Mouse (Mus musculus): ENCODE measurements at regions not wholly inside any gene's neighbourhood (a gene's known extent, or its start where the extent isn't known, plus 50 kb on each side); places are given as distances from the start of the nearest gene placed in this dataset.

DNA sequence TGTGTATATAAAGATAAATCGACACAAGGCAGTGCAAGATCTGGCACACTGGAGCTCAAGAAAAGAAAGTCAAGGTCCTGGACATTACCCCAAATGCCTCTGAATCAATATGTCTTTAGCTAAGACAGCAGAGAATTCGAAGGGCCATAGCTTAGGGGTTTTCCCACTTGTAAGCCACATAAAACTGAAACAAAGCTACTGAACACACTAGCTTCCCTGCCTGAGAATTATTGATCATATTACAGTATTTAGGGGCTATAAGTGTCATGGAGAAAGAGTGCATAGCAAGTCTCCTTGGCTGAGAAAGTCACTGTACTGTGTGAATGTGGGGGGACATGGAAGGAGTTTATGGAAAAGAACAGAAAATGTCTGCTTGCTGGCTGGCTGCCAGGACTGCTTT is 207.3 kb upstream of the Htr1f start:
- no peaks in the 10 kb centered on the region for H3K4me1 ChIP-seq (ENCODE audit: control insufficient read depth, insufficient read depth, low read length)
- TF ChIP-seq CTCF (IDR thresholded peaks at IDR 0.05; ENCODE audit: low read depth, low read length): no peak
- TF ChIP-seq POLR2A (IDR thresholded peaks at IDR 0.05; ENCODE audit: borderline replicate concordance, low read depth, low read length): no peak
- H3K27ac ChIP-seq (ENCODE audit: insufficient read depth, low read depth, low read length): no peak overlapping the region
- no peak overlapping the region for H3K4me3 ChIP-seq (ENCODE audit: insufficient read depth, low read length)

DNA sequence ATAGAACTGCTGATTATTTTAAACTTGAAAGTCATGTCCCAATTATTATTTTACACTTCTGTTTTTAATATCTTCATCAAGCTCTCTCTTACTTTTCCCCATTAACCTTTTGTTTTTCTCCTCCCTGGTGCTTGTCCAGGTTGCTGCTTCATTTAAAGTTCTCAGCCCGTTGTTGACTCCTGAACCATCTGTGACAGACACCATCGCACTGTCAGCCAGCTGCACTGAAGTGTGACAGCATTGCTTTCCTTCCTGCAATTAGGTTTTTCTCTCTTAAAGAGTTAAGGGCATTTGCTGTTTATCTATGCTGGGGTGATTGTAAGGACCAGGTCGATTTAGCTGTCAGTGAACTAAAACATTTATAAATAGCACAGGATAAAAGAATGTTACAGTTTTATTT is 205.3 kb upstream of the Pou1f1 start:
- TF ChIP-seq CTCF (IDR thresholded peaks at IDR 0.05; ENCODE audit: low read depth, low read length): no peak
- TF ChIP-seq POLR2A (IDR thresholded peaks at IDR 0.05; ENCODE audit: borderline replicate concordance, low read depth, low read length): no peak
- H3K4me1 ChIP-seq (ENCODE audit: control insufficient read depth, insufficient read depth, low read length): no peaks in the 10 kb centered on the region
- no peak overlapping the region for H3K27ac ChIP-seq (ENCODE audit: insufficient read depth, low read depth, low read length)
- H3K4me3 ChIP-seq (ENCODE audit: insufficient read depth, low read length): no peak overlapping the region

DNA sequence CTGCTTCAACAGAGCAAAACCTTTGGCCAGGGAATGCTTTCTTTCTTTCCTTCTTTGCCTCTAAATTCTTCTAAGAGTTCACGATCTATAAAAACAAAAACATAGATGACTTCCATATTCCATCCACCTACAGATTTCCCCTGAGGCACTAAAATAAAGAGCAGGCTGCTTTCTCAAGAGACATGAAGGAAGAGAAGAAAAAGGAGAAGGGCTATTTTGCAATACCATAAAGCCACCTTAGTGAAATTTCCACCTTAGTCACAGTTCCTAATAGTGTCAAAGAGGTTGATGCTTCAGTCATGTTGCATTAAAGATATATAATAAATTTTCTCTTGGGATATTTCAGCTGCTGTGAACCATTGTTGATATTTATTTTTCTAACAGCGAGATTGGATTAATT is 187.9 kb upstream of the Pou1f1 start:
- Histone ChIP-seq H3K4me3 (ENCODE audit: insufficient read depth, low read length) (no peak overlapping the region), H3K4me1 (ENCODE audit: control insufficient read depth, insufficient read depth, low read length) (peaks cover 2% of the 10 kb centered on the region; the same call in 1 of the 2 replicates), H3K27ac (ENCODE audit: insufficient read depth, low read depth, low read length) (no peak overlapping the region)
- TF ChIP-seq POLR2A (IDR thresholded peaks at IDR 0.05; ENCODE audit: borderline replicate concordance, low read depth, low read length): no peak
- TF ChIP-seq CTCF (IDR thresholded peaks at IDR 0.05; ENCODE audit: low read depth, low read length): no peak

- Histone ChIP-seq H3K4me1 (ENCODE audit: control insufficient read depth, insufficient read depth, low read length) (no peaks in the 10 kb centered on the region), H3K27ac (ENCODE audit: insufficient read depth, low read depth, low read length) (no peak overlapping the region), H3K4me3 (ENCODE audit: insufficient read depth, low read length) (no peak overlapping the region)
- TF ChIP-seq CTCF (IDR thresholded peaks at IDR 0.05; ENCODE audit: low read depth, low read length) (no peak), POLR2A (IDR thresholded peaks at IDR 0.05; ENCODE audit: borderline replicate concordance, low read depth, low read length) (no peak)
Measured at GRCm38 (mm10) chr16:65339225-65339624, 181.1 kb upstream of the Pou1f1 start.

GRCm38 (mm10) chr16:65359881-65360280 is 160.4 kb upstream of the Pou1f1 start:
- Histone ChIP-seq H3K4me1 (ENCODE audit: control insufficient read depth, insufficient read depth, low read length) (no peaks in the 10 kb centered on the region), H3K27ac (ENCODE audit: insufficient read depth, low read depth, low read length) (no peak overlapping the region), H3K4me3 (ENCODE audit: insufficient read depth, low read length) (no peak overlapping the region)
- no peak for TF ChIP-seq POLR2A (IDR thresholded peaks at IDR 0.05; ENCODE audit: borderline replicate concordance, low read depth, low read length)
- TF ChIP-seq CTCF (IDR thresholded peaks at IDR 0.05; ENCODE audit: low read depth, low read length): no peak

GRCm38 (mm10) chr16:65369271-65369670 is 151.0 kb upstream of the Pou1f1 start:
- no peak overlapping the region for H3K4me3 ChIP-seq (ENCODE audit: insufficient read depth, low read length)
- H3K4me1 ChIP-seq (ENCODE audit: control insufficient read depth, insufficient read depth, low read length): no peaks in the 10 kb centered on the region
- no peak overlapping the region for H3K27ac ChIP-seq (ENCODE audit: insufficient read depth, low read depth, low read length)
- TF ChIP-seq CTCF (IDR thresholded peaks at IDR 0.05; ENCODE audit: low read depth, low read length) (no peak), POLR2A (IDR thresholded peaks at IDR 0.05; ENCODE audit: borderline replicate concordance, low read depth, low read length) (no peak)

DNA sequence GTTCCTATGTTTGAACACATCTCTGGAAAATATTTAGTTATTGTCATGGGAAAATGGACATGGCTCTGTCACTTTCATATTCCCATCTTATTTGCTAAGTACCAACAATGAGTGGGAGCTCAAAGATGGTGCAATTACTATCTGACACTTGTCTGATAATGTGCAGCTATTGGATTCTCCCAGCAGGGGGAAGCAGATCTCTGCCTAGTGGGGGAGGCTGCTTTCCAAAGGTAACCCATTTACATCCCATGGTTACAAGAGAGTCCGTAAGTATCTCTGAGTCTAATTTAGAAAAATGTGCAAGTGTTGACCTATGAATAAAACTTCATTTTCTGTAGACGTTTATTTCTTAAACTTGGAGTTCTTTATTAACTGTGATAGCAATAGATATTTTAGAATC is 149.4 kb upstream of the Pou1f1 start:
- Histone ChIP-seq H3K4me1 (ENCODE audit: control insufficient read depth, insufficient read depth, low read length) (no peaks in the 10 kb centered on the region), H3K4me3 (ENCODE audit: insufficient read depth, low read length) (no peak overlapping the region), H3K27ac (ENCODE audit: insufficient read depth, low read depth, low read length) (no peak overlapping the region)
- TF ChIP-seq CTCF (IDR thresholded peaks at IDR 0.05; ENCODE audit: low read depth, low read length) (0 out of 2 replicates have a peak, but pooled peaks have one; percentile 15), POLR2A (IDR thresholded peaks at IDR 0.05; ENCODE audit: borderline replicate concordance, low read depth, low read length) (no peak)

DNA sequence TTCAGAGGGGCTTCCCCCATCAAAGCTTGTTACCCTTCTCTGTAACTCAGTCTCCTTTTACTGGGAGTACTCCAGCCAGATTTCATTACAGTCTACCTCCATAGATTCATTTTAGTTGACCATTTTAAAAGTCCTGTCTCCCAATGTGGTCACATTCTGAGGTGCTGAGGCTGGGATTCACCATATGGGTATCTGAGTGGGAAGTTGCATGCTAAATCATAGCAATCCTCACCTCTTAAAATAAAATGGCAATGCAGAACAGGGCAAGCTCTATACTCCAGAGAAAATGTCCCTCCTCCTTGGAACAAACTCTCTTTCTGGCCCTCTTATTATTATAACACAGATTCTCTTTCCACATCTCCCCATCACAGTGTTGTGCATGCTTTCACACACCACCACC is 143.8 kb upstream of the Pou1f1 start:
- TF ChIP-seq POLR2A (IDR thresholded peaks at IDR 0.05; ENCODE audit: borderline replicate concordance, low read depth, low read length): no peak
- no peak for TF ChIP-seq CTCF (IDR thresholded peaks at IDR 0.05; ENCODE audit: low read depth, low read length)
- Histone ChIP-seq H3K27ac (ENCODE audit: insufficient read depth, low read depth, low read length) (no peak overlapping the region), H3K4me1 (ENCODE audit: control insufficient read depth, insufficient read depth, low read length) (peaks cover 8% of the 10 kb centered on the region), H3K4me3 (ENCODE audit: insufficient read depth, low read length) (no peak overlapping the region)

- Histone ChIP-seq H3K27ac (ENCODE audit: insufficient read depth, low read depth, low read length) (no peak overlapping the region), H3K4me1 (ENCODE audit: control insufficient read depth, insufficient read depth, low read length) (peaks cover 10% of the 10 kb centered on the region), H3K4me3 (ENCODE audit: insufficient read depth, low read length) (no peak overlapping the region)
- TF ChIP-seq CTCF (IDR thresholded peaks at IDR 0.05; ENCODE audit: low read depth, low read length) (no peak), POLR2A (IDR thresholded peaks at IDR 0.05; ENCODE audit: borderline replicate concordance, low read depth, low read length) (no peak)
Measured at GRCm38 (mm10) chr16:65378276-65378675, 142.0 kb upstream of the Pou1f1 start.

DNA sequence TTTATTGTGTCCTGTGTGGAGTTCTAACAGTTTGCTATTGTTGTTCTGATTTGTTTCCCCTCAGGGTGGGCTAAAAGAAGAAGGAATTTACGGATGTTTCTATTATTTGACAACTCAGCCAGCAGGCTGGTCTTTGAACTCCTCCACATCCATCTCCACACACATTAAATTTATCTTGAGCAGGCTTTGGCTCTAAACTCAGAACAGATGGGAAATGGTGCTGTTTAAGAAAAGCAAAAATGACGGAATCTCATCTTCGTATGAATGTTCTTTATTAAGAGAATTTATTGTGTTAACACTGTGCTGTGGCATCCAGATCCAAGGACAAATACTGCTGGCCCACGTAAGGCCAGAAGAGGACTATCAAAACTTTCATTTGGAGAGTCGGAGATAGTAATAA is 140.4 kb upstream of the Pou1f1 start:
- peaks cover 12% of the 10 kb centered on the region for H3K4me1 ChIP-seq (ENCODE audit: control insufficient read depth, insufficient read depth, low read length)
- no peak overlapping the region for H3K4me3 ChIP-seq (ENCODE audit: insufficient read depth, low read length)
- no peak overlapping the region for H3K27ac ChIP-seq (ENCODE audit: insufficient read depth, low read depth, low read length)
- TF ChIP-seq CTCF (IDR thresholded peaks at IDR 0.05; ENCODE audit: low read depth, low read length) (no peak), POLR2A (IDR thresholded peaks at IDR 0.05; ENCODE audit: borderline replicate concordance, low read depth, low read length) (no peak)
